Mouse (Mus musculus) CH12.LX (cell line): ENCODE measurements around the gene Etv6. TPM values are rescaled to one million over a fixed set of nuclear protein-coding genes. Genes with fewer than 3 reads are reported as not detected.

Experiments
- DNase-seq: peaks from one replicate; pipeline ENCODE4 v3.0.0-alpha.2; 2013; ENCODE audit errors: extremely low read depth
- H3K27ac ChIP-seq: 2 replicates; pipeline ENCODE4 v1.5.1; 2012; ENCODE audit warnings: low read depth, mild to moderate bottlenecking, control low read depth, moderate library complexity; ENCODE audit not compliant: insufficient read depth
- H3K27me3 ChIP-seq: replicated peaks from 2 replicates; pipeline ENCODE3; 2012; ENCODE audit warnings: inconsistent platforms
- H3K36me3 ChIP-seq, 2 experiments: replicated peaks in 1 of 2; 2 replicates each; pipeline versions ENCODE3 to v1.6.1; 2012; ENCODE audit warnings: inconsistent platforms in 1 of 2, low read length in 1 of 2, mild to moderate bottlenecking in 1 of 2, mixed read lengths in 1 of 2, moderate library complexity in 1 of 2; ENCODE audit not compliant: control insufficient read depth in 1 of 2, insufficient read depth in 1 of 2
- H3K4me1 ChIP-seq, 2 experiments: 2 replicates each; pipeline ENCODE4 v1.6.1; 2012; ENCODE audit warnings: inconsistent platforms in 1 of 2, moderate library complexity in 1 of 2; ENCODE audit not compliant: insufficient read depth in 2 of 2, control insufficient read depth in 1 of 2
- H3K4me2 ChIP-seq: 2 replicates; pipeline ENCODE4 v1.6.1; 2012; ENCODE audit warnings: low read depth, mild to moderate bottlenecking, control low read depth; ENCODE audit not compliant: poor library complexity, insufficient read depth, severe bottlenecking
- H3K4me3 ChIP-seq, 3 experiments: fragments of 150-350 bp in 1 of 3; sonication (generic) in 1 of 3; replicated peaks in 1 of 3; 2 replicates each; pipeline versions ENCODE3 to v1.5.1; 2011 to 2012; ENCODE audit warnings: low read depth in 2 of 3, low read length in 2 of 3, mild to moderate bottlenecking in 2 of 3, moderate library complexity in 2 of 3, control low read depth in 1 of 3, improper control_type of control experiment in 1 of 3, inconsistent platforms in 1 of 3, mixed read lengths in 1 of 3; ENCODE audit not compliant: poor library complexity in 1 of 3
- H3K79me2 ChIP-seq: replicated peaks from 2 replicates; pipeline ENCODE4 v1.6.1; 2012; ENCODE audit warnings: mild to moderate bottlenecking, moderate library complexity; ENCODE audit not compliant: control insufficient read depth, poor library complexity, insufficient read depth, severe bottlenecking; ENCODE audit errors: extremely low read depth
- H3K9ac ChIP-seq: 2 replicates; pipeline ENCODE4 v1.6.1; 2012; ENCODE audit warnings: low read depth, mild to moderate bottlenecking, control low read depth, moderate library complexity; ENCODE audit not compliant: insufficient read depth
- H3K9me3 ChIP-seq: replicated peaks from 2 replicates; pipeline ENCODE3; 2012; ENCODE audit warnings: low read length, inconsistent platforms, mixed read lengths
- CHD1 ChIP-seq: IDR thresholded peaks from 2 replicates; pipeline ENCODE4 v1.6.1; 2012; ENCODE audit warnings: low read depth, low read length, improper control_type of control experiment, inconsistent platforms
- CTCF ChIP-seq, 2 experiments: IDR thresholded peaks in 1 of 2; conservative IDR thresholded peaks in 1 of 2; 2 replicates each; pipeline ENCODE4 v1.5.1; 2011 to 2012; ENCODE audit warnings: low read depth in 2 of 2, low read length in 2 of 2, improper control_type of control experiment in 1 of 2, inconsistent platforms in 1 of 2, mild to moderate bottlenecking in 1 of 2, moderate library complexity in 1 of 2
- ELF1 ChIP-seq: IDR thresholded peaks from 2 replicates; pipeline ENCODE4 v1.6.1; 2014; ENCODE audit warnings: low read depth, mild to moderate bottlenecking, inconsistent platforms, low read length, improper control_type of control experiment
- EP300 ChIP-seq: IDR thresholded peaks from 2 replicates; pipeline ENCODE4 v1.6.1; 2011; ENCODE audit warnings: low read length, improper control_type of control experiment
- ETS1 ChIP-seq: conservative IDR thresholded peaks from 2 replicates; pipeline ENCODE4 v1.6.1; 2012; ENCODE audit warnings: low read depth, mild to moderate bottlenecking, inconsistent platforms, low read length, improper control_type of control experiment, moderate library complexity
- GABPA ChIP-seq: IDR thresholded peaks from 2 replicates; pipeline ENCODE4 v1.6.1; 2012; ENCODE audit warnings: low read depth, low read length, improper control_type of control experiment, inconsistent platforms; ENCODE audit not compliant: insufficient replicate concordance
- HCFC1 ChIP-seq: IDR thresholded peaks from 2 replicates; pipeline ENCODE4 v1.6.1; 2012; ENCODE audit warnings: low read depth, mild to moderate bottlenecking, inconsistent platforms, low read length, improper control_type of control experiment
- IRF4 ChIP-seq: IDR thresholded peaks from 2 replicates; pipeline ENCODE4 v1.6.1; 2014; ENCODE audit warnings: low read depth, mild to moderate bottlenecking, inconsistent platforms, low read length, improper control_type of control experiment
- JUN ChIP-seq: IDR thresholded peaks from 2 replicates; pipeline ENCODE4 v1.6.1; 2011; ENCODE audit warnings: low read depth, mild to moderate bottlenecking, low read length, improper control_type of control experiment, moderate library complexity; ENCODE audit not compliant: insufficient read depth
- KAT2A ChIP-seq: IDR thresholded peaks from 2 replicates; pipeline ENCODE4 v1.6.1; 2012; ENCODE audit warnings: low read length, improper control_type of control experiment, inconsistent platforms; ENCODE audit not compliant: insufficient replicate concordance
- MAFK ChIP-seq: IDR thresholded peaks from 2 replicates; pipeline ENCODE4 v1.6.1; 2011; ENCODE audit warnings: low read length, improper control_type of control experiment; ENCODE audit not compliant: insufficient replicate concordance
- MAZ ChIP-seq: IDR thresholded peaks from 2 replicates; pipeline ENCODE4 v1.6.1; 2012; ENCODE audit warnings: low read depth, mild to moderate bottlenecking, inconsistent platforms, low read length, improper control_type of control experiment, moderate library complexity
- MEF2A ChIP-seq: IDR thresholded peaks from 2 replicates; pipeline ENCODE4 v1.6.1; 2014; ENCODE audit warnings: low read depth, mild to moderate bottlenecking, inconsistent platforms, low read length, improper control_type of control experiment, borderline replicate concordance
- MXI1 ChIP-seq: IDR thresholded peaks from 2 replicates; pipeline ENCODE4 v1.6.1; 2011; ENCODE audit warnings: mild to moderate bottlenecking, low read depth, low read length, improper control_type of control experiment
- MYC ChIP-seq: IDR thresholded peaks from 2 replicates; pipeline ENCODE4 v1.6.1; 2011; ENCODE audit warnings: low read depth, mild to moderate bottlenecking, improper control_type of control experiment, low read length
- NELFE ChIP-seq: IDR thresholded peaks from 2 replicates; pipeline ENCODE4 v1.6.1; 2011; ENCODE audit warnings: low read depth, low read length, improper control_type of control experiment
- NRF1 ChIP-seq: IDR thresholded peaks from 2 replicates; pipeline ENCODE4 v1.6.1; 2014; ENCODE audit warnings: low read depth, mild to moderate bottlenecking, inconsistent platforms, low read length, improper control_type of control experiment, moderate library complexity
- POLR2AphosphoS2 ChIP-seq: IDR thresholded peaks from 2 replicates; pipeline ENCODE4 v1.6.1; 2011; ENCODE audit warnings: low read depth, low read length, improper control_type of control experiment
- RAD21 ChIP-seq: IDR thresholded peaks from 2 replicates; pipeline ENCODE4 v1.6.1; 2011; ENCODE audit warnings: low read depth, mild to moderate bottlenecking, low read length, improper control_type of control experiment, moderate library complexity
- SMC3 ChIP-seq: IDR thresholded peaks from 2 replicates; pipeline ENCODE4 v1.6.1; 2011; ENCODE audit warnings: low read depth, low read length, improper control_type of control experiment
- TBP ChIP-seq: conservative IDR thresholded peaks from 2 replicates; pipeline ENCODE4 v1.6.1; 2011; ENCODE audit warnings: low read depth, low read length, improper control_type of control experiment
- TCF12 ChIP-seq: IDR thresholded peaks from 2 replicates; pipeline ENCODE4 v1.6.1; 2014; ENCODE audit warnings: low read depth, mild to moderate bottlenecking, inconsistent platforms, low read length, improper control_type of control experiment
- UBTF ChIP-seq: IDR thresholded peaks from 2 replicates; pipeline ENCODE4 v1.6.1; 2012; ENCODE audit warnings: low read depth, mild to moderate bottlenecking, inconsistent platforms, low read length, improper control_type of control experiment, moderate library complexity
- ZKSCAN1 ChIP-seq: IDR thresholded peaks from 2 replicates; pipeline ENCODE4 v1.6.1; 2012; ENCODE audit warnings: low read depth, inconsistent platforms, low read length, improper control_type of control experiment, borderline replicate concordance
- ZNF384 ChIP-seq: IDR thresholded peaks from 2 replicates; pipeline ENCODE4 v1.6.1; 2012; ENCODE audit warnings: low read depth, low read length, improper control_type of control experiment, inconsistent platforms
- dilution Hi-C: fragments of 300-500 bp; cut with MboI; formaldehyde crosslinking; loops from 2 replicates; pipeline ENCODE4 v1.14.3; 2020; ENCODE audit warnings: low sequenced_read_pairs; ENCODE audit not compliant: extremely low pct_unique_long_range_greater_than_20kb, extremely low pct_ligation_motif_present
- in situ Hi-C: fragments of 300-500 bp; cut with MboI; formaldehyde crosslinking; loops from 3 replicates; pipeline ENCODE4 v1.14.3; 2019; ENCODE audit warnings: low sequenced_read_pairs, low pct_ligation_motif_present, low pct_unique_long_range_greater_than_20kb, mixed read lengths
- polyA plus RNA-seq: library from polyadenylated mRNA; unstranded; fragments of >175 nt; gene quantifications from 2 replicates; pipeline ENCODE4 v1.2.1, GENCODE M21; 2012; ENCODE audit warnings: low read depth; ENCODE audit not compliant: insufficient read length
- total RNA-seq, 2 experiments: library from RNA; depleted of rRNA; stranded (reverse); fragments of 300-350 nt in 1 of 2; fragments of >200 nt in 1 of 2; gene quantifications; 2 replicates each; pipeline ENCODE4 v1.2.3; 2012 to 2014

Gene Etv6
- total and polyA plus RNA-seq, 3 experiments: 7.6 to 29.5 (median 10.1) TPM

- dilution Hi-C loops: no loop called here
- peaks cover 10 to 95% of the 10 kb centered on the region in 2 experiments for H3K36me3 ChIP-seq
These were observed 72.2 kb downstream of the Etv6 start for GRCm38 (mm10) chr6:134107696-134108095.

GRCm38 (mm10) chr6:134109675-134110074, 74.2 kb downstream of the Etv6 start:
- Histone ChIP-seq H3K9me3 (peaks cover 15% of the 10 kb centered on the region), H3K36me3 (peaks cover 10 to 83% of the 10 kb centered on the region in 2 experiments), H3K4me2 (no peak overlapping the region), H3K27ac (no peak overlapping the region), H3K79me2 (no peaks in the 10 kb centered on the region; the same call in 1 of the 2 replicates), H3K9ac (no peak overlapping the region), H3K27me3 (no peaks in the 10 kb centered on the region), H3K4me3 (no peak overlapping the region), H3K4me1 (peaks cover 0 to 34% of the 10 kb centered on the region in 2 experiments; a peak in 3 of 4 replicates)
- no peak for DNase-seq
- in situ Hi-C loops: no loop called here
- TF ChIP-seq CHD1 (no peak), MAZ (no peak), ZKSCAN1 (no peak), POLR2AphosphoS2 (no peak), ZNF384 (no peak), EP300 (no peak), NELFE (no peak), TBP (no peak), CTCF (conservative IDR thresholded peaks at IDR 0.05 in 1 of 2, IDR thresholded peaks at IDR 0.05 in 1 of 2; ENCODE audit: low read depth in 2 of 2, low read length in 2 of 2) (no peak), MAFK (no peak), HCFC1 (no peak), JUN (no peak), GABPA (no peak), TCF12 (no peak), ELF1 (no peak), IRF4 (no peak), ETS1 (no peak), MXI1 (no peak)
- dilution Hi-C loops: no loop called here

More at GRCm38 (mm10) chr6:134107696-134108095, 72.2 kb downstream of the Etv6 start:
- no peak for DNase-seq
- Histone ChIP-seq H3K4me2 (no peak overlapping the region), H3K79me2 (no peaks in the 10 kb centered on the region; the same call in 1 of the 2 replicates), H3K9ac (no peak overlapping the region), H3K27ac (no peak overlapping the region), H3K4me1 (peaks cover 0 to 34% of the 10 kb centered on the region in 2 experiments; a peak in 3 of 4 replicates), H3K9me3 (peaks cover 15% of the 10 kb centered on the region), H3K27me3 (no peaks in the 10 kb centered on the region), H3K4me3 (no peak overlapping the region)
- TF ChIP-seq SMC3 (no peak), GABPA (no peak), EP300 (no peak), UBTF (no peak), HCFC1 (no peak), MEF2A (no peak), MAZ (no peak), MYC (no peak), KAT2A (no peak), IRF4 (no peak), MAFK (no peak), RAD21 (no peak), MXI1 (no peak), NRF1 (no peak)
- in situ Hi-C loops: no loop called here
